Mouse (Mus musculus): ENCODE results near the gene Slc29a4.

DNA sequence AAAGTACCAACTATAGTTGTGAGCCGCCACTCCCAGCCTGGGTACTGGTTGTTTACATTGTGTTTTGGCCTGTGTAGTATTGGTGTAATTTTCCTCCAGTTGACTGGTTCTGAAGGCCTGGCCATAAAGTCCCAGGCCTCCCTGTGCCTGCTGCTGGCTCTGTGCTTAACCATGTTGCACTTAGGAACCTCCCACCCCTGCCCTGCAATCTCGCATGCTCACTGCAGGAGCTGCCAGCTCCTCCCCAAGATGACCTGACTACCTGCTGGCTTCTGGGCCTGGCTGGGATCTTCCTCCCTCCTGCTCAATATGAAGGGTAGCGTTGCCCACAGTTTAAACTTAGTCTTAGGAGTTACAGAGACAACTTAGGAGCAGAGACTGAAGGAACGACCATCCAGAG, 40.0 kb upstream of the Slc29a4 start:
- TF ChIP-seq POLR2A (IDR thresholded peaks at IDR 0.05; ENCODE audit: low read depth, low read length) (no peak), CTCF (IDR thresholded peaks at IDR 0.05; ENCODE audit: extremely low read depth, insufficient read length, insufficient replicate concordance, low read depth, low read length) (no peak)
